In genomic region chr8:105622421-105622920, GRCm38 (mm10) we compare ENCODE assay signal across 8 mouse cellular contexts. TPM values are rescaled to one million over a fixed set of nuclear protein-coding genes. Genes with fewer than 3 reads are reported as not detected.
DNase-seq lines count a peak whose midpoint lies in the region; ATAC-seq and TF ChIP-seq lines count a peak whose summit lies in the region.

No protein-coding gene starts in this region.

- H3K27me3 ChIP-seq in hindbrain, embryonic 10.5 days (ENCODE audit: insufficient read depth, poor library complexity, severe bottlenecking): no peaks in the 10 kb centered on the region
- no peaks in the 10 kb centered on the region for H3K27me3 ChIP-seq in lung, embryonic 15.5 days
- H3K27me3 ChIP-seq in thymus, adult 2 months (ENCODE audit: control insufficient read depth, insufficient read depth, low read length): no peaks in the 10 kb centered on the region

- TF ChIP-seq POLR2A in thymus, adult 2 months (IDR thresholded peaks at IDR 0.05; ENCODE audit: control insufficient read depth, extremely low read depth, insufficient read depth, low read length, poor library complexity): peak; percentile 46; the same call in 1 of the 2 replicates

- peak; percentile 95 for TF ChIP-seq CTCF in thymus, adult 2 months (IDR thresholded peaks at IDR 0.05; ENCODE audit: borderline replicate concordance, control insufficient read depth, extremely low read depth, insufficient read depth, low read length, poor library complexity)

- no peak overlapping the region for H3K9ac ChIP-seq in lung, embryonic 15.5 days

- peak overlapping the region; percentile 30; the same call in 1 of the 2 replicates for H3K27ac ChIP-seq in hindbrain, embryonic 10.5 days
- peak overlapping the region; percentile 46 for H3K27ac ChIP-seq in lung, embryonic 15.5 days
- peak overlapping the region; percentile 98 for H3K27ac ChIP-seq in thymus, adult 2 months (ENCODE audit: control insufficient read depth, insufficient read depth, low read length)

- H3K4me1 ChIP-seq in hindbrain, embryonic 10.5 days (replicated peaks): peaks cover 37% of the 10 kb centered on the region
- peaks cover 31% of the 10 kb centered on the region for H3K4me1 ChIP-seq in lung, embryonic 15.5 days
- peaks cover 44% of the 10 kb centered on the region for H3K4me1 ChIP-seq in thymus, adult 2 months (replicated peaks; ENCODE audit: control insufficient read depth, insufficient read depth, low read length)

- ATAC-seq in frontal cortex, adult (ENCODE audit: low TSS enrichment): peak; percentile 53
- ATAC-seq in lung, embryonic 15.5 days (ENCODE audit: borderline replicate concordance, extremely low read depth, low FRiP score, low TSS enrichment): peak; percentile 87

- peaks cover 58% of the 10 kb centered on the region for H3K36me3 ChIP-seq in hindbrain, embryonic 10.5 days
- H3K36me3 ChIP-seq in lung, embryonic 15.5 days: peaks cover 41% of the 10 kb centered on the region
- H3K36me3 ChIP-seq in thymus, adult 2 months (ENCODE audit: control insufficient read depth, insufficient read depth, low read length): peaks cover 43% of the 10 kb centered on the region

- DNase-seq in MN1 (ENCODE audit: low spot score): peak; percentile 98
- DNase-seq in cerebellum, adult 8-10 months: peak; percentile 93
- DNase-seq in hindbrain, embryonic 10.5 days (ENCODE audit: low spot score): peak; percentile 94
- DNase-seq in layer of hippocampus, adult 9-10 months (ENCODE audit: low spot score): peak; percentile 95
- peak; percentile 78 for DNase-seq in ovary, adult 18-20 months (ENCODE audit: low spot score)
- DNase-seq in thymus, adult 2 months: peak; percentile 96

- 6% methylated on average over 8 of the region's 8 CpGs for WGBS in hindbrain, embryonic 10.5 days
- WGBS in lung, embryonic 15.5 days: 6% methylated on average over 8 of the region's 8 CpGs
- WGBS in thymus, adult 2 months: under 1% methylated on average over 8 of the region's 8 CpGs

- no peak overlapping the region for H3K4me3 ChIP-seq in hindbrain, embryonic 10.5 days
- H3K4me3 ChIP-seq in lung, embryonic 15.5 days: no peak overlapping the region
- H3K4me3 ChIP-seq in thymus, adult 2 months (ENCODE audit: control insufficient read depth, insufficient read depth, low read length): peak overlapping the region; percentile 48

- no peak overlapping the region for H3K4me2 ChIP-seq in lung, embryonic 15.5 days

- H3K9me3 ChIP-seq in hindbrain, embryonic 10.5 days: no peaks in the 10 kb centered on the region
- no peaks in the 10 kb centered on the region for H3K9me3 ChIP-seq in lung, embryonic 15.5 days

RNA-seq across cellular contexts. Expression of gene Ctcf, which starts 13.9 kb away (rescaled TPM):
- polyA plus RNA-seq in hindbrain, embryonic 10.5 days (2016; fragmentation: Nextera tagmentation; extraction: Ambion mirVana): 102 and 138 TPM in 2 replicates
- polyA plus RNA-seq in lung, embryonic 15.5 days (2015; fragmentation: Nextera tagmentation; extraction: Ambion mirVana): 131 and 140 TPM in 2 replicates
- polyA plus RNA-seq in thymus, adult 2 months (2012; rRNA removed): 67.0 and 89.4 TPM in 2 replicates

RNA-seq across cellular contexts. Expression of gene Agrp, which starts 14.7 kb away (rescaled TPM):
- polyA plus RNA-seq in hindbrain, embryonic 10.5 days (2016; fragmentation: Nextera tagmentation; extraction: Ambion mirVana): 0.61 and 0.73 TPM in 2 replicates
- polyA plus RNA-seq in lung, embryonic 15.5 days (2015; fragmentation: Nextera tagmentation; extraction: Ambion mirVana): 0.69 and 0.79 TPM in 2 replicates
- polyA plus RNA-seq in thymus, adult 2 months (2012; rRNA removed): 0.52 and 1.00 TPM in 2 replicates

RNA-seq across cellular contexts. Expression of gene Ripor1, which starts 17.4 kb away (rescaled TPM):
- 17.7 and 23.7 TPM in 2 replicates for polyA plus RNA-seq in hindbrain, embryonic 10.5 days (2016; fragmentation: Nextera tagmentation; extraction: Ambion mirVana)
- polyA plus RNA-seq in lung, embryonic 15.5 days (2015; fragmentation: Nextera tagmentation; extraction: Ambion mirVana): 30.6 and 34.1 TPM in 2 replicates
- polyA plus RNA-seq in thymus, adult 2 months (2012; rRNA removed): 125 and 128 TPM in 2 replicates

RNA-seq across cellular contexts. Expression of gene Atp6v0d1, which starts 56.6 kb away (rescaled TPM):
- polyA plus RNA-seq in hindbrain, embryonic 10.5 days (2016; fragmentation: Nextera tagmentation; extraction: Ambion mirVana): 90.8 and 119 TPM in 2 replicates
- polyA plus RNA-seq in lung, embryonic 15.5 days (2015; fragmentation: Nextera tagmentation; extraction: Ambion mirVana): 80.8 and 82.1 TPM in 2 replicates
- 112 and 119 TPM in 2 replicates for polyA plus RNA-seq in thymus, adult 2 months (2012; rRNA removed)

Comparison
In these comparisons a context has a peak if more than half of its experiments do, and no peak if none do; other contexts are left out.
1. H3K27ac ChIP-seq: peak in every context shown above with its lines; median percentile 98 in thymus, adult 2 months; 46 in lung, embryonic 15.5 days; 30 in hindbrain, embryonic 10.5 days.